Mouse (Mus musculus) mesoderm, embryonic 11.5 days (tissue): Measurements from ENCODE around the gene Strc.

Source experiments
- DNase-seq: peaks from one replicate; pipeline ENCODE4 v3.0.0-alpha.2; 2012; ENCODE audit warnings: low read depth, low spot score

Gene Strc

DNA sequence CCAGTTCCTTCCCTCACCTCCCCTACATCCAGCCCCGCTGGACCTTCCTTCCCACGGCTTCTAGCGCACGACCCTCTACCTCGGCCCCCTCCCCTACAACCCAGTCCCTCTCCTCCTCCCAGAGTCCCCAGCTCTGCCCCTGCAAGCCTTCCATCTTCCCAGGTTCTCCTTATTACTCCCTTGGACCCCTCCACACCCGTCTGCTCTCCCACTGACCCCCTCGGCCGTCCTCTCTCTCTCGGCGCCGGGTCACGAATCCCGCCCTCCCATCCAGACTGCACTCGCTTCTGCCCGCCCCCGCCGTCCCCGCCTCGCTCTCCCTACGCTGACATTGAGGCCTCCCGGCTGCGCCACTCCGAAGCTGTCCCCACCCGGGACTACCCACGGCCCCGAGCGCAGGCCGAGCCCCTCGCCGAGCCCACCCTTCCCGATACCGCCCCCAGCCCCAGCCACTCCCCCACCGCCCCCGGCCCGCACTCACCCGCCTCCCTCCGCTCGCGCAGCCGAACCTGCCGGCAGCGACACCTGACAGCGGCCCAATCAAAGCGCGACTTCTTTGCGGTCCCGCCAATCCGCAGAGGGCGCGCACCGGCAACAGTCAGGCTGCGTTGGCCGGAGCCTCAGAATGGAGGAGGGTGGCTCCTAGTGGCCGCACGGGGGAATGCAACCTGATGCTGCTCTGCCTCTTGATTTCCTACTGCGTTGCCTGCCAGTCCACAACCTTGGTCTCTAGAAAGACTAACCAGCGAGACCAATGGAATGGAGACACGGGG lies 32.0 kb downstream of the Strc start, which contains the start of gene Ppip5k1:
Gene Ppip5k1, minus strand, starts transcription at position 577 of the 773 bp plus-strand sequence.
- DNase-seq: peak; percentile 97

DNA sequence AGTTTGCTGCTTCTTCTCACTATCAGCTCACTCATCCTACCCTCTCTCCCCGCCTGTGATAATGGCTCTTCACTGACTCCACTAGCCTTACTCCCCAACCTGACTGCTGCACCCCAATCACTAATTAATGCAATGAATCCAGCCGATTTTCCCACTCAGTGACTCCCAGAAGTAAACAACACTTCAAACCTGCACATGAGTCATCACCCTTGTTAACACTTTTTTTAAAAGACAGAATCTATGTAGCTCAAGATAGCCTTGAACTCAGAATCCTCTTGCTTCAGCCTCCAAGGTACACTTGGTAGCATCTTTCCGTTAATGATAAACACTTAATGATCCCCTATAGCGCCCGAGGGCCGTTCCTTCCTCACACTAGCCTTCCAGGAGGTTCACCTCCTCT lies 32.6 kb downstream of the Strc start:
- no peak for DNase-seq

DNA sequence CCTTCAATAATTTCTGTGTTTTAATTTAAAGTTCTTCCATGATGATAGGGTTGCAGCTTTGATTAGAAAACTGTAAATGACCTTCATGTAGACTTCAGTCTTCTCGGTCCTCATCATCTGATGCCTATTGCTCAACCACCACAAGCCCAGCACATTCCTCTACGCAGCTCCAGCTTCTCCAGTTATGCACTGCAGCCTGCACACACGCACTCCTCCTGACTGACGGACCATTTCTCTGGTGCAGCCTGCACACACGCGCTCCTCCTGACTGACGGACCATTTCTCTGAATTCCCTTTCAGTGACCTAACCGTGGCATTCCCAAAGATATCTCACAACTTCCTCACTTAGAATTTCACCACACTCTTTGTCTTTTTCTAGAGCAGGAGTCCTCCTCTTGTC lies 33.8 kb downstream of the Strc start:
- DNase-seq: no peak

DNA sequence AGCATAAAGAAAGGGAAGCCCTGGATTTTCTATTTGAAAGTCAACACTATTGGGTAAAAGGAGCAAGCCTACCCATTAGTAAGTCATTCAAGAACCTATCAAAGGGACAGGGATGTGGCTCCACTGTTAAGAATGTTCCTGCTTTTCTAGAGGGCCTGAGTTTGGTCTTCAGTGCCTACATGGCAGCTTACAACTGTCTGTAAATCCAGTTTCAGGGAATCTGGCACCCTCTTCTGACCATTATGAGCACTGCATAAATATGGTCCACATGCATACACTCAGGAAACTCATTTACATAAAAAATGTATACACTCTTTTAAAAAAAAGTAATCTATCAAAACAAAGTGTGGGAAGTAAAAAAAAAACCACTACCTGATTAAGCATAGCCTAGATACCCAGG lies 47.9 kb downstream of the Strc start:
- DNase-seq: no peak

DNA sequence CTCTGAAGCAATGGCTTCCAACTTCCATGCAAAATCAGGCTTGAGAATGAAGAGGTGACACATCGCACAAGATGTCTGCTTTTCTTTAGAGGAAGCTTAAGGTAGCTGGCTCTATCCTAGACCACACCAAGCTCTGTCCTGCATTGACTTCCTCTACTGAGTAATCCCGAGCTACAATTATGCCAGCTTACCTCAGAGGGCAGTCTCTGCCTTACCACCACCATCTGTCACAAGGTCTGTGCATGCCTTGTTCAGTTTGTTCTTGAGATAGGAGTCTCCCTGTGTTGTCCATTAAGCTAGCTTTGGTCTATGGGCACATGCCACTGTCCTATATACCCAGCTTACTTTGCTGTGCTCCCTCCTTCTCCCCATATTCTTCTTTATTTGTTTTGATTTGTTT lies 57.5 kb downstream of the Strc start:
- DNase-seq: no peak

DNA sequence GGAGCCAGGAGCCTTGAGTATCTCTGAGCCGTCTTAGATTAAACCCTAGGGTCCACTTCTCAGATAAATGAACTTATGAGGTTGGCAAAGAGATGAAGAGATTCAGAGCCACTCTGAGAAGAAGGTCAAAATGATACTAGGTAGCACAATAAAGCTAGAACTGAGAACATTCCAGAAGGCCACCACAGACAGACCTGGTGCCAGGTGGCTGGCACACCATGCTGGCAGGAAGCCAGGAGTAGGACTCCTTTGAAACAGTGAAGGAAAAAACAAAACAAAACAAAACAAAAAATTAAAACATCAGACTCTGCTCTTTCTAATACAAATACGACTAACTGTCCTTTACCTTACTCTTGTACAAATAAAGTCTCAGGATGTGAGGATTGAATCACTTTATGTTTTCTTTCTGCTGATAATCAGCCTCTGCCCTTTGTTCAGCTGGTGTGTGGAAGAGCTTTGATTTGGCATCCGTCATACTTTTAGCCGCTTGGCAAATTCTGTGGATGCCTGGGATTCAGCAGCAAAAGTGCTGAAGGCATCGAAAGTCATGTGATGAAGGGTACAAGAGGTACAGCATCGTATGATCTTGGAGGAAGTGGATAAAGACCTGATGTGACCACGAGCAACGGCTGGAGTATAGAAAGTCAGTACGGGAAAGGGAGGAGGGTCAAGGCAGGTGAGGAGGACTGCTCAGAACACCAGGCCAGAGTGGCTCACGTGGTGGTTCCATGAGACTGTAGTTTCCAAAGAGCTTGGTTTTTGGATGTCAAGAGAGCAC lies 63.1 kb downstream of the Strc start:
- no peak for DNase-seq

DNA sequence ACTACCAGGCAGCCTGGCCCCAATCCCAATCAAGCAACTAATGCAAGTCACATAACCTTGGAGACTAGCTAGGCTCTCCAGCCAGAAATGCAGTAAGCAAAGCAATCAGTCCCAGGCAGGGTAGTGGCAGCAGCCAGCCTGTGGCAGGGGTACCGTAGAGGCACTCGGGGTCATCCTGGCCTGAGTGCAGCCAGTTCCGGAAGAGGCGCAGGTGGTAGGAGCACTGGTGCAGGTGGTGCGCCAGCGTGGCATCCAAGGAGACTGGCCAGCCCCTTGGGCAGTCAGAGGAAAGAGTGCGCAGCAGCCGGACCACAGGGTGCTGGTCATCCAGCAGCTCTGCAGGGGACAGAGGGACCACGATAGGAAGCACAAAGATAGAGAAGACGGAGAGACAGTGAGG lies 63.9 kb downstream of the Strc start:
- DNase-seq: no peak

DNA sequence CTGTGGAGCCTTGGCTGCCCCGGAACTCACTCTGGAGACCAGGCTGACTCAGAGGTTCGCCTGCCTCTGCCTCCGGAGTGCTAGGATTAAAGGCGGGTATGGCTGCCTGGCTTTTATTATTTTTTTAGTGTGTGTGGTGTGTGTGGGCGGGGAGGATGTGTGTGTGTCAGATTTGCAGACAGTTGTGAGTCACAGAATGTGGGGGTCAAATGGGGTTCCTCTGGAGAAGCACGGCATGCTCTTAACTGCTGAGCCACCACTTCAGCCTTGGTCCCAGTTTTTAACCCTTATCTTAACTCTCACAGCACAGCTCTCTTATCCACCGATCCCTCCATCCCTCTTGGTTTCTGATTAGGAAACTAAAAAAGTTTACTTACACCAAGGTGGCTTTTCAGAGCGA lies 70.7 kb downstream of the Strc start:
- DNase-seq: no peak
